Mouse (Mus musculus) layer of hippocampus, postnatal 10 days (tissue): ENCODE results near the gene Decr2. TPM values are rescaled to one million over a fixed set of nuclear protein-coding genes. Genes with fewer than 3 reads are reported as not detected.
"Not testable (repeated sequence)": the region's sequence is repeated elsewhere in the genome, so short reads cannot be mapped to it uniquely, and the experiment has no call there.

Experiments
- DNase-seq, 2 experiments: peaks; one replicate each; pipeline ENCODE4 v3.0.0; 2021; ENCODE audit warnings: low spot score in 2 of 2
- long read RNA-seq: library from polyadenylated mRNA; stranded (forward); transcript quantifications from one replicate; pipeline ENCODE4 v2.0.0, GENCODE M21; 2023
- total RNA-seq, 2 experiments: library from RNA; stranded (reverse); gene quantifications; 2 replicates each; pipeline ENCODE4 v1.2.3; 2021

The Decr2 gene
- total RNA-seq = 10 to 100 TPM; 24.8 to 25.7 TPM
- long read RNA-seq, transcript Decr2-201 (9 exons, 2,224 nt) = major isoform, 31 of 37 reads
- long read RNA-seq, partial matches to known transcripts = 2 of 37 reads
- long read RNA-seq, other reads (novel, unspliced or antisense) = 2 of 37 reads

DNA sequence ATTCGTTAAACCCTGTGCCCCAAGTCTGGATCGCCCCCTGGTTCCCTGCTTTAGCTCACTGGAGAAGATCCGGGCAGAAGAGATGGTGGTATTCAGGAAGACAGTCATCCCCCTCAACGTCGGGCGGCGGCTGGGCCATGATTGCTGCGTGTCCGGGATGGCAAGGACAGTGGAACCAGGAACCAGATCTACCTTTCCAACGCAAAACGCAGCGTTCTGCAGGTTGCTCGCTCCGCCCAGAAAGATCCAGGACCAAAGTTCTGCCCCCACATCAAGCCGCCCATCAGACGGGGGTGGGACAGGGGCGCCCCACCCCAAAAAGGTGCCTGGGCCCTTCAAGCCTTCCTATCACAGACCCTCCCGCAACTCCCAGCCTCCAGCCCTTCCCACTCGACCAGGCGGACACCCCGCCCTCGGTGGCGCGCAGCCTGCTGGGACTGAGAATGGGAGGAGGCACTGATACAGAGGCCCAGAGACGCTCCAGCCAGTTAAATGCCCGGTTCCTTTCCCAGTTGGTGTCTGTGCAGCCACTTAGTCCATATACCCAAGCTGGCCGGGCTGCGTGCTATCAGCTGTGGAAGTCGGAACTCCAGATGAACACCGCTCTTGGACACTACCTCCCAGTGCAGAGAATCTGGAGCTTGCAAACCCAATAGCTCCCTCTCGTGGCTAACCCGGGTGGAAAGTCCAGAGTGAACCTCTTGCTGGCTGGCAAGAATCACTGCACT, at the start of gene Decr2:
TSS of gene Decr2 (minus strand) at position 433 of the 728 bp plus-strand sequence.
- peak; percentile 88 to 89 for DNase-seq

- DNase-seq = no peak
Observed at GRCm38 (mm10) chr17:26138901-26139381, 48.8 kb upstream of the Decr2 start.

- DNase-seq = peak; percentile 87 to 92
Observed at GRCm38 (mm10) chr17:26138239-26138836, 48.2 kb upstream of the Decr2 start, which contains the start of gene Axin1. Axin1 (plus strand) TSS chr17:26138688.

GRCm38 (mm10) chr17:26137751-26138130, 47.6 kb upstream of the Decr2 start:
- no peak for DNase-seq

DNA sequence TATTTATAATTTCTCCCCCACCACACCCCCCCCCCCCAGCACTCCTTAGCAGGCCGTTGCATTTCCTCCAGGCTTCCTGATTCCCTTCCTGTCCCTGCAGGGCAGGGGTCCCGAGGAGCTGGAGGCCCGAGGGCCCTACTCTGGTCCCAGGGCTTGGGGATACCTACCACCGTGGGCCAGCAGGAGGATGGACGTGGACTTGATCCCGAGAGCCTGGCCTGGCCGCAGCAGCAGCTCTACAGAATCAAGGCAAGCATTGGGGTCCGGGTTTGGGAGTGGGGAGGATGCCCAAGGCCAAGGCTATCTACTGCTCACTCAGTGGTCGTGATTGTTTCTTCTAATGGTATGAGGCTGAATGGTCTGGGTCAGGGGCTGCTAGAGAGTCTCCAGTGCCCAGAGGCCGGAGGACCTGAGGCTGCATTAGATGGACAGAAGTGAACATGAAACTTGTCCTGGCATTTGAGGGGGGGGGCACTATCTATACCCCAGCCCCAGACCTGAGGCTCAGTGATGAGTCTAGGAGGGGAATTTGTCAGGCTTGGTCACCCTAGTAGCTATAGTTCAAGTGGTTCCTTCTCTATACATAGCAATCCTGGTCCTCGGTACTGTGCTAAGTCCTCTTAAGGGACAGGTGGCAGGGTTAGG, 47.1 kb upstream of the Decr2 start:
- no peak for DNase-seq

GRCm38 (mm10) chr17:26131856-26132853, 42.0 kb upstream of the Decr2 start:
- DNase-seq = no peak

DNA sequence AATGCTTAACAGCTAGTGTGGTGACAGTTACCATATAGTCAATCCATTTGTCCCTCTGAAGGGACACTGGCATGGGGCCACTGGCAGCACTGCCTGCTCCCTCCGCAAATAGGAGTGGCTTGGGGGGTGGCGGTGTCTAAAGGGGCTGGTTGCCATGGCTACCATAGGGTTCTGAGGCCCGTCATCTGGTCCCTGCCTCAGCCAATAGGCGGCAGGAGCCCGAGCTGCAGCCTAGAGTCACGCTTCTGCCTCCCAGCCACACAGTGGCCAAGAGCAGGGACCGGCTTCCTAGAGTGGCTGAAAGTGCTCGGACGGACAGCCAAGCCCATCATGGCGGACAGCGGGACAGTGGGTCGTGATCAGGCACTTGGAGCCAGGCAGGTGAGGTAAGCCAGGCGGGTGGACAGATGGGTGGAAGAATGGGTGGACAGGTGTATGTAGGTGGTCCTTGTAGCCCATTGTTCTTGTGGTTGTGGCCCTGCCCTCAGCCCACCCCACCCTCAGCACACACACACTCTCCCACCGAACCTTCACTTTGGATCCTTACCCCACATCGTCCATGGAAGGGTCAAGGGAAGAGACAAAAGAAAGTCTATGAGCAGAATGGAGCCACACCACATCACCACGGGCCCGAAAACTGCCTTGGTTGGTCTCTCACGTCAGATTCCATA, 41.1 kb upstream of the Decr2 start:
- no peak for DNase-seq

DNA sequence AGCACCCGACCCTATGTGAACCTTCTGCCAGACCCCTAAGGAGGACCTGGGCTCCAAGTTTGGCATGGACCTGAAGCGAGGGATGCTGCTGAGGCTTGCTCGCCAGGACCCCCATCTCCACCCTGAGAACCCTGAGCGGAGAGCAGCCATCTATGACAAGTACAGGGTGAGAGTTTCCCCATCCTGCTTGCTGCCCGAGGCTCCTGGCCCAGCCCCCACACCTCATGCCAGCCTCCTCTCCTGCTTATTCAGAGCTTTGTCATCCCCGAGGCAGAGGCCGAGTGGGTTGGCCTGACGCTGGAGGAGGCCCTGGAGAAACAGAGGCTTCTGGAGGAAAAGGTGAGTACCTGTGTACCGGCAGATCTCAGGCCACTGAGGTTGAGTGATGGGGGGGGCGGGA, 35.1 kb upstream of the Decr2 start:
- no peak for DNase-seq

- DNase-seq = no peak
Observed at GRCm38 (mm10) chr17:26124560-26124959, 34.4 kb upstream of the Decr2 start.

- DNase-seq = peak; percentile 86 to 93
Observed at GRCm38 (mm10) chr17:26123267-26123684, 33.1 kb upstream of the Decr2 start, which contains the start of gene Mrpl28. Mrpl28 (plus strand) TSS chr17:26123500.

DNA sequence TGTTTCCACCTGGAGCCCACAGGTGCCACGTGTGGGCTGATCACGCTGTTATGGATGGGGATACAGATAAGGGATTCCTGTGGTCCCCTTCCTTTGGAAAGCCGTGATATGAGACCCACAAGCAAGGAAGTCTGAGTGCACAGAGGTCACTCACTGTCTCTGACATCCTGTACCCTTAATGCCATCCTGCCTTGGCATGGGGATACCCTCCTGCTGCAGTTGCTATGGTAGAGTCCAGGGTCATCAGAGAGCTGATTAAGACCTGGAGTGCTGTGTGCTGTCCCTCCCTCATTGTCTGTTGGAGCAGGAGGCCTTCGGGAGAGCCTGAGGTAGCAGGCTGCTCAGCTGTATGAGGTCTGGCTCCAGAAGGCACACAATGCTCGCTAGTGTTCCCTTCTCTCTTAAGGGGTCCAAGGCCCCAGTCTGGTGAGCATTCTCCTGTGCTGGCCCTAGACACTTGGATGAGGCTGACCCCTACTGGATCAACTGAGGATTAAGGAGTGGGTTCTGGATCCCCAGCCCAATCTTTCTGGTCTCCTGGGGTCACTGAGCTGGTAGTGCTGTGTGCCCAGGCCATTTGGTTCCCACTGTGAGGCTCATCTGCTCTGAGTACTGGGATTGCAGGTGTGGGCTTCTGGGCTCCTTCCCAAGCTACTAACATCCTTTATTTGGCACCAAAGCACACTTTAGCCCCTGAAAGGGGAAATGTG, 32.4 kb upstream of the Decr2 start:
- no peak for DNase-seq

- DNase-seq = peak; percentile 41 to 64
Observed at GRCm38 (mm10) chr17:26119766-26120710, 29.9 kb upstream of the Decr2 start.

- DNase-seq = no peak
Observed at GRCm38 (mm10) chr17:26116503-26117258, 26.5 kb upstream of the Decr2 start.

GRCm38 (mm10) chr17:26115956-26116487, 25.9 kb upstream of the Decr2 start:
- no peak for DNase-seq

DNA sequence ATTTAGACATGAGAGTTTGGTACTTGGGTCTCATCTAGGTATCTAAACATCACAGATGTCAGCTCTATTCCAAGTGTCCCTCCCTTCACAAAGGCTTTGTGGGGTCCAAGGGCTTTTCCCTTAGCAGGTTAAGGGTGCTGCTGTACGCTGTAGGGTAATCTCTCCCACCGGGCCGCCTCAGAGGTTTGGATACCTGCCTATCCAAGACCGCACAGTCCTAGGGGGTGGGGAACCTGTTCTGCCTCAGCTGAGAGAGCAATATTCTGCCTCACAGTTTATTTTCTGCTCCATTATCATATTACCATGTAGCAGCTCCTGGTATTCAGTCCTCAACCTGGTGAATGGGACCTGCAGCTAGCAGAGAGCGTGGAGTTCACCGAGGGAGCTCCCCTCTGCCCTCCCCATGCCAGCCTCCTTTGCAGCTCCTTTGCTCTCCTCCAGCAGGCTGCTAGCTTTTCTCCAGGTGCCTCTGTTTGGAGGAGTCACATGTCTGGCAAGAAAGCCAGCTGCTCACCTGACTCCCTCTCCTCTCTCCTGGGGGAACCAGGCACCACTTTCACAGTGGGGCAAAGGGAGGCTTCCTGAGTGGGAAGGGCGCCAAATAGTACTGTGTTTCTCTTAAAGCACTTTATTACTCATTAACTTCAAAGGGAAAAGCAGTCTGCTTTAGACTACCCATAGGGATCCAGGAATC, 25.2 kb upstream of the Decr2 start:
- no peak for DNase-seq

- DNase-seq = not testable (repeated sequence)
Observed at GRCm38 (mm10) chr17:26114461-26114860, 24.3 kb upstream of the Decr2 start.

DNA sequence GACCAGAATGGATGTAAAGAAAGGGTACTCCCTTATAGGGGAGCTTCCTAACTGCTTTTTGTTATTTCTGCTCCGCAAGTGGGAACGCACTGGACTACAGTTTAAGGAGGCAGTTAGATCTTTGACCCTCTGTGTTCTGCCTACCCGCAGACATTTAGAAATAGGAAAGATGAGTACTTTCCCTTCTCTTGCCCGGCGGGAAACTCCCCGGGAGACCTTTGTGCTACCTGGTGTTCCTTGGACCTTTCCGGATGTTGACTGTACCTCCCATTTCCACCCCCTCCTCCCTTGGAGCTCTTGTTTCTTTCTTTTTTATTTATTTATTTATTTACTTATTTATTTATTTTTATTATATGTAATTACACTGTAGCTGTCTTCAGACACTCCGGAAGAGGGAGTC, 23.9 kb upstream of the Decr2 start:
- DNase-seq = no peak
